Mouse (Mus musculus): Measurements from ENCODE around the gene Clpb.

DNA sequence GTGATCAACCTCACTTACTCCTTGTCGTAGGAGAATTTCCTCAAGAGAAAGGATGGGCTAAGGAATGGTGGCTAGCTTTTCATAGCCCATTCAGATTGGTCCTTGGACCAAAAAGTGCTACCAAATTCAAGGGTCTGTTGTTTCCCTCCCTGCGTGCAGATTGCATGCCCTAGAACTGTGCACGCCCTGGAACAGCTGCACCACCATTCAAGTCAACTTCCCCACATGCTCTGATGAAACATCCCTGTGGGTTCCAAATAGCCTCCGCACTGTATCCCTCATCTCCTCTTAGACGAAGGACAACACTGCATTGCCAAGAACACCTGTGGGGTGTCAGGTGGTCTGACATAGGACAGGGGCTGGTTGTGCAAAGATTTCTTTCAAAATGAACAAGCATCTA is 90.1 kb downstream of the Clpb start:
- TF ChIP-seq CTCF (IDR thresholded peaks at IDR 0.05): no peak
- TF ChIP-seq EP300 (IDR thresholded peaks at IDR 0.05): no peak

All from lung, postnatal 0 days (tissue).